Mouse (Mus musculus) telencephalon, adult 2 months (tissue): ENCODE measurements at regions not wholly inside any gene's neighbourhood (a gene's known extent, or its start where the extent isn't known, plus 50 kb on each side); places are given as distances from the start of the nearest gene placed in this dataset.

Experiments
- DNase-seq: peaks from one replicate; pipeline ENCODE4 v3.0.0-alpha.2; 2011; ENCODE audit warnings: low read depth, low spot score

DNA sequence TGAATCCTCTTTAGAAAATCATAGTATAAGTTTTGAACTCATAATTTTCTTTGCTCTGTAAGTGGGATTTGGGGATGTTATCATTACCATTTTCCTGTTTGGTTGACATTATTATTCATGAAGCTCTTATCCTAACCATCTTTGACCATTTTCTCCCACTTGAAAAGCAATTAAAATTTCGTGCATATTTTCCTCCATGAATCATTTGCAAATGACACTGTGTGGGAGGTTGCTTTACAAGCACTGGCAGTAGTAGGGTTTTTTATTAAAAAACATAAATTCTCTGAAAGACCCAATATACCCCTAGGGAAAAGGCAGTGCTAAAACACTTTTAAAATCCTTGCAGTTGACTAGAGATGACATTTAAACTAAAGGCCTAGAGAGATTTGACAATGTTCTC, 1183.2 kb upstream of the Crim1 start:
- DNase-seq = peak; percentile 16

DNA sequence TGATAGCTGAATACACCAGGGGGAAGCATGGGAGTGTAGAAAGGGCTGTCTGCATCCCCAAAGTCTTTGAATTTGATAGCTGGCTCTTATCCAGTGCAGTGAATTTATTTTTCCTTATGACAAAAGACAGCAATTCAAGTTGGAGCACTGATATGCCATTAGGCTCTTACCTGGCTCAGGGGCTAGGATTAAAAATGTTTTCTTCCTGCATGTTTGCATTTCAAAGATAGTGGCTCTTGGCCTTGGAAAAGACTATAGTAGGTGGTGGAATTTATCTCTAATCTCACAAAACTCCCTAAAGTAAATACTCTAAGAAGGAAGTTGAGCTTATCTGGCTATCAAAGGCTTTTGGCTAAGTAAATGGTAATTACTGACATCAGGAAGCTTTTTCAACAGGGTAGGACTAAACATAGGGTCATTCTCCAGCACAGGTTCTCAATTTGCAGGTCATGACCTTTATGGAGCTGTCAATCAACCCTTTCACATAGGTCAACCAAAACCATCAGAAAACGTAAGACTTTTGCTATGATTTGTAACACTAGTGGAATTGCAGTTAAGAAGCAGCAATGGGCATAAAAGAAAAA, 1170.8 kb upstream of the Crim1 start:
- DNase-seq = no peak

DNA sequence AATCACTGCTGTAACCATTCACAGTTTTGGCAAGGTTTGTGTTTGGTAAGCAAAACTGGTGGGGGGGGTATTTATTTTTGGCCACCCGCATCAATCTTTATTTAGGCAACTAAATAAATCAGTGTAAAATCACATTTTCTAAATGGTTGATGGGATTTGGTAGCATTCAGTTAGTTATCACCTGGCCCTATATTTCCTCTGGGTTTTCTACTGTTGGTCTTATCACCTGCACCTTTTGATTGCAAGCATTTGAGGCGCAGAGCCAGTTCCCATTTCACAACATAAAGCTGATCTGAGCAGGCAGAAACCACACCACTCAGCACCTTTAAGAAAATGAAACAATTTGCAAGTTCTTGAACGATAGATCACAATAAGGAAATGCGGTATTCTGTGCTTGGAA, 1165.8 kb upstream of the Crim1 start:
- DNase-seq = no peak
